Mouse (Mus musculus): ENCODE measurements around the gene Col4a5. TPM values are rescaled to one million over a fixed set of nuclear protein-coding genes. Genes with fewer than 3 reads are reported as not detected.

Col4a5 gene
- polyA plus RNA-seq, 1 experiment from 2014 or later, result 0.07 TPM

- 30% methylated on average over 36 of the region's 51 CpGs for WGBS (ENCODE audit: missing documents)
- no peak within 1 kb of the TSS for H3K4me3 ChIP-seq (ENCODE audit: inconsistent target)
- no peak within 1 kb of the TSS for H3K27ac ChIP-seq
- no peaks in the 10 kb centered on the region for H3K79me2 ChIP-seq (ENCODE audit: inconsistent target)
- H3K36me3 ChIP-seq (ENCODE audit: inconsistent target), result no peaks in the 10 kb centered on the region
These were observed 250.0 kb downstream of the Col4a5 start, which contains the start of gene Irs4 for GRCm38 (mm10) chrX:141724937-141725918. TSS of gene Irs4 (minus strand) at chrX:141725263.

- H3K27ac ChIP-seq, result no peak overlapping the region
- H3K79me2 ChIP-seq (ENCODE audit: inconsistent target), result no peaks in the 10 kb centered on the region
- H3K4me3 ChIP-seq (ENCODE audit: inconsistent target), result no peak overlapping the region
- WGBS (ENCODE audit: missing documents), result 93% methylated on average over 5 of the region's 5 CpGs
- H3K36me3 ChIP-seq (ENCODE audit: inconsistent target), result no peaks in the 10 kb centered on the region
These were observed 254.4 kb downstream of the Col4a5 start for GRCm38 (mm10) chrX:141729570-141729969.

Other genes starting within 250 kb of the Col4a5 start
- gene Col4a6, start 1.3 kb upstream of the Col4a5 start, polyA plus RNA-seq (2018), result not detected in 3 replicates
- not detected in 3 replicates for gene Irs4, start 249.9 kb downstream of the Col4a5 start, polyA plus RNA-seq (2018)

Measured in macrophage (primary cell).